Mouse (Mus musculus): ENCODE measurements around the gene Fam98c. TPM values are rescaled to one million over a fixed set of nuclear protein-coding genes. Genes with fewer than 3 reads are reported as not detected.

The Fam98c gene
- polyA plus RNA-seq, 1 experiment = 76.2 TPM

DNA sequence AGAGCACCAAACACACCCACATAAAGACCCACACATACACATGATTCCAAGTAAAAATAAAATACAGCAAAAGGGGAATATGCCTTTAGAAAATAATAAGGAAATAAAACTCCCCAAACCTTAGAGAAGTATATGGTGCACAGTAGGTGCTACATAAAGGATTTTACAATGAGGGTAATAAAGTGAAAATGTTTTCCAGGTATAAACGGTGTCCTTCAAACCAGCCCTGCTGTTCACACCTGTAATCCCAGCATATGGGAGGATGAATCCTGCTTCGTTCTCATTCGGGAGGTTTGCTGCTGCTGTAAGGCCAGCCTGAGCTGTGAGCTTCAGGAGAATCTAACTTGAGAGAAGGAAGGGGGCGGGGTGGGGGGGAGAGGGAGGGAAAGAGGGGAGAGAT lies 21.8 kb downstream of the Fam98c start:
- Histone ChIP-seq H3K27me3 (ENCODE audit: control insufficient read depth, insufficient read depth, low read length) (peaks cover 2% of the 10 kb centered on the region; the same call in 1 of the 2 replicates), H3K4me3 (replicated peaks; ENCODE audit: insufficient read depth, low read depth, low read length) (no peak overlapping the region), H3K27ac (ENCODE audit: insufficient read depth, low read length) (no peak overlapping the region), H3K4me1 (ENCODE audit: control insufficient read depth, insufficient read depth, low read length) (no peaks in the 10 kb centered on the region)
- 21% methylated on average over 4 of the region's 4 CpGs for WGBS
- no peak for TF ChIP-seq CTCF (IDR thresholded peaks at IDR 0.05; ENCODE audit: borderline replicate concordance, insufficient read depth, low read depth, low read length)
- TF ChIP-seq POLR2A (IDR thresholded peaks at IDR 0.05; ENCODE audit: borderline replicate concordance, insufficient read depth, low read length) = no peak
- DNase-seq = no peak

- no peak for DNase-seq
- Histone ChIP-seq H3K27ac (ENCODE audit: insufficient read depth, low read length) (no peak overlapping the region), H3K4me3 (replicated peaks; ENCODE audit: insufficient read depth, low read depth, low read length) (no peak overlapping the region), H3K27me3 (ENCODE audit: control insufficient read depth, insufficient read depth, low read length) (peaks cover 3% of the 10 kb centered on the region; the same call in 1 of the 2 replicates), H3K4me1 (ENCODE audit: control insufficient read depth, insufficient read depth, low read length) (0 out of 2 replicates have a peak, but pooled peaks cover 2% of the 10 kb centered on the region)
- WGBS = 70% methylated on average over 2 of the region's 2 CpGs
- TF ChIP-seq CTCF (IDR thresholded peaks at IDR 0.05; ENCODE audit: borderline replicate concordance, insufficient read depth, low read depth, low read length) (peak; percentile 33; the same call in 1 of the 2 replicates), POLR2A (IDR thresholded peaks at IDR 0.05; ENCODE audit: borderline replicate concordance, insufficient read depth, low read length) (no peak)
Observed at GRCm38 (mm10) chr7:29128725-29129124, 27.3 kb downstream of the Fam98c start.

GRCm38 (mm10) chr7:29126173-29126915 lies 29.7 kb downstream of the Fam98c start:
- Histone ChIP-seq H3K27me3 (ENCODE audit: control insufficient read depth, insufficient read depth, low read length) (peaks cover 3% of the 10 kb centered on the region; the same call in 1 of the 2 replicates), H3K4me1 (ENCODE audit: control insufficient read depth, insufficient read depth, low read length) (0 out of 2 replicates have a peak, but pooled peaks cover 2% of the 10 kb centered on the region), H3K4me3 (replicated peaks; ENCODE audit: insufficient read depth, low read depth, low read length) (no peak overlapping the region), H3K27ac (ENCODE audit: insufficient read depth, low read length) (no peak overlapping the region)
- 40% methylated on average over 7 of the region's 7 CpGs for WGBS
- peak; percentile 21 to 51 for DNase-seq
- TF ChIP-seq POLR2A (IDR thresholded peaks at IDR 0.05; ENCODE audit: borderline replicate concordance, insufficient read depth, low read length) (no peak), CTCF (IDR thresholded peaks at IDR 0.05; ENCODE audit: borderline replicate concordance, insufficient read depth, low read depth, low read length) (peak; percentile 41; the same call in 1 of the 2 replicates)

- H3K27me3 ChIP-seq (ENCODE audit: control insufficient read depth, insufficient read depth, low read length) = peaks cover 3% of the 10 kb centered on the region; the same call in 1 of the 2 replicates
- H3K4me1 ChIP-seq (ENCODE audit: control insufficient read depth, insufficient read depth, low read length) = 0 out of 2 replicates have a peak, but pooled peaks cover 2% of the 10 kb centered on the region
- 1% methylated on average over 16 of the region's 16 CpGs for WGBS
- no peak for DNase-seq
- no peak for TF ChIP-seq CTCF (IDR thresholded peaks at IDR 0.05; ENCODE audit: borderline replicate concordance, insufficient read depth, low read depth, low read length)
- no peak for TF ChIP-seq POLR2A (IDR thresholded peaks at IDR 0.05; ENCODE audit: borderline replicate concordance, insufficient read depth, low read length)
- H3K4me3 ChIP-seq (replicated peaks; ENCODE audit: insufficient read depth, low read depth, low read length) = no peak within 1 kb of the TSS
- no peak within 1 kb of the TSS for H3K27ac ChIP-seq (ENCODE audit: insufficient read depth, low read length)
Observed at GRCm38 (mm10) chr7:29124970-29125369, 31.1 kb downstream of the Fam98c start, which contains the start of gene Ryr1. TSS of gene Ryr1 (minus strand) at chr7:29125179.

DNA sequence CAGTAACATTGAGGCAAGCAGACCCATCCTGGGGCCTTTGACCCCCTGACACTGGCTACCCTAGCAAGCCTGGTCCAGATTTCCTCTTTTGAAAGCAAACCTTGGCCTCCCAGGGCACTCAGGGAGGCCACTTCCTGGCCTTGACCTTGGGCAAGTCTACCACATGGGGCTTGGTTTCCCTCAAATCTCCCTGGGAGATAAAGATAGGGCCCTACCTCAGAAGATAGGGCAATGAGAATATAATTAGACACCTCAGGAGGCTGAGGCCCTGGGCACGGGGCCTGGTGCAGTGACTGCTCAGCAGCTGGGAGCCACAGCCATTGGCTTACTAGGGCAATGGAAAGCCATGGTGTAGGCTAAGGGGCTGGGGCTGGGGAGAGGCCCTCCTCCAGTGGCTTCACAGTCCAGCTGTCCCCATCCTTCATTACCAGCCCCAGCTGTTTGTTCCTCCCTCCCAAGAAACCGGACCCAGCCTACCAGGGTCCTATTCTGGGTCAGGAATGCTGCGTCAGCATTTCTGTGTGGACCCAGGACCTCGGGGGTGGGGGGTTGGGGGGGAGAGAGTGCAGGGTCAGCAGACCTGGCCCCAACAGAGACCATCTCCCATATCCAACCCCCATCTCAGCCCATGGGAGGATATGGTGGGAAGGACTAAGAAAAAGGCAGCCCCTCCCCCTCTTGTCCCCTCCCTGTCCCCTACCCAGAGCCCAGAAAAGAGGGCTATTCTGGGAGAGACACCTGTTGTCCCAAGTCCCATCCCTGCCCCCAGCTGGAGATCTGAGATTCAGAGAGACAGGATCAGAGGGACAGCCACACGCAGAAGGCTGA lies 32.3 kb downstream of the Fam98c start:
- no peak overlapping the region for H3K27ac ChIP-seq (ENCODE audit: insufficient read depth, low read length)
- H3K4me1 ChIP-seq (ENCODE audit: control insufficient read depth, insufficient read depth, low read length) = 0 out of 2 replicates have a peak, but pooled peaks cover 2% of the 10 kb centered on the region
- TF ChIP-seq CTCF (IDR thresholded peaks at IDR 0.05; ENCODE audit: borderline replicate concordance, insufficient read depth, low read depth, low read length) (no peak), POLR2A (IDR thresholded peaks at IDR 0.05; ENCODE audit: borderline replicate concordance, insufficient read depth, low read length) (no peak)
- DNase-seq = no peak
- WGBS = 52% methylated on average over 5 of the region's 5 CpGs
- peaks cover 3% of the 10 kb centered on the region; the same call in 1 of the 2 replicates for H3K27me3 ChIP-seq (ENCODE audit: control insufficient read depth, insufficient read depth, low read length)
- no peak overlapping the region for H3K4me3 ChIP-seq (replicated peaks; ENCODE audit: insufficient read depth, low read depth, low read length)

- TF ChIP-seq CTCF (IDR thresholded peaks at IDR 0.05; ENCODE audit: borderline replicate concordance, insufficient read depth, low read depth, low read length) (no peak), POLR2A (IDR thresholded peaks at IDR 0.05; ENCODE audit: borderline replicate concordance, insufficient read depth, low read length) (no peak)
- peaks cover 3% of the 10 kb centered on the region; the same call in 1 of the 2 replicates for H3K27me3 ChIP-seq (ENCODE audit: control insufficient read depth, insufficient read depth, low read length)
- WGBS = 92% methylated on average over 9 of the region's 9 CpGs
- H3K4me3 ChIP-seq (replicated peaks; ENCODE audit: insufficient read depth, low read depth, low read length) = no peak overlapping the region
- H3K4me1 ChIP-seq (ENCODE audit: control insufficient read depth, insufficient read depth, low read length) = 0 out of 2 replicates have a peak, but pooled peaks cover 2% of the 10 kb centered on the region
- no peak for DNase-seq
- H3K27ac ChIP-seq (ENCODE audit: insufficient read depth, low read length) = no peak overlapping the region
Observed at GRCm38 (mm10) chr7:29122821-29123220, 33.2 kb downstream of the Fam98c start.

- Histone ChIP-seq H3K27ac (ENCODE audit: insufficient read depth, low read length) (no peak overlapping the region), H3K4me1 (ENCODE audit: control insufficient read depth, insufficient read depth, low read length) (no peaks in the 10 kb centered on the region), H3K4me3 (replicated peaks; ENCODE audit: insufficient read depth, low read depth, low read length) (no peak overlapping the region), H3K27me3 (ENCODE audit: control insufficient read depth, insufficient read depth, low read length) (no peaks in the 10 kb centered on the region; the same call in 1 of the 2 replicates)
- no peak for DNase-seq
- WGBS = 36% methylated on average over 1 of the region's 1 CpGs
- TF ChIP-seq POLR2A (IDR thresholded peaks at IDR 0.05; ENCODE audit: borderline replicate concordance, insufficient read depth, low read length) = no peak
Observed at GRCm38 (mm10) chr7:29119526-29119925, 36.5 kb downstream of the Fam98c start.

Data from cerebellum, adult 2 months (tissue).